19 mouse cellular contexts compared by ENCODE assay signal in genomic region chr5:136563104-136563503, GRCm38 (mm10). TPM values are rescaled to one million over a fixed set of nuclear protein-coding genes. Genes with fewer than 3 reads are reported as not detected.
DNase-seq lines count a peak whose midpoint lies in the region; ATAC-seq lines count a peak whose summit lies in the region.
"Had no signal": no experiment of that assay in that cellular context is flagged by ENCODE, and none has a peak within 500 bp of the region (broad histone marks: within the 10 kb centered on the region; RNA-seq: fewer than 3 reads in every experiment).

No protein-coding gene starts in this region.

- H3K27ac ChIP-seq in forebrain, embryonic 13.5 days: no peak overlapping the region
- no peak overlapping the region for H3K27ac ChIP-seq in forebrain, embryonic 10.5 days
- no peak overlapping the region for H3K27ac ChIP-seq in hindbrain, embryonic 14.5 days
- H3K27ac ChIP-seq in hindbrain, embryonic 12.5 days: no peak overlapping the region
- no peak overlapping the region for H3K27ac ChIP-seq in neural tube, embryonic 13.5 days (replicated peaks)
- H3K27ac ChIP-seq: embryonic facial prominence, embryonic 12.5 days; hindbrain, embryonic 10.5 days had no signal

- H3K9me3 ChIP-seq in forebrain, embryonic 13.5 days (replicated peaks): no peaks in the 10 kb centered on the region
- H3K9me3 ChIP-seq in forebrain, embryonic 10.5 days: no peaks in the 10 kb centered on the region
- no peaks in the 10 kb centered on the region for H3K9me3 ChIP-seq in hindbrain, embryonic 14.5 days (ENCODE audit: control insufficient read depth, low read length)
- H3K9me3 ChIP-seq in hindbrain, embryonic 12.5 days (replicated peaks): no peaks in the 10 kb centered on the region
- no peaks in the 10 kb centered on the region for H3K9me3 ChIP-seq in neural tube, embryonic 13.5 days
- H3K9me3 ChIP-seq: embryonic facial prominence, embryonic 12.5 days; heart, embryonic 12.5 days; hindbrain, embryonic 10.5 days had no signal

- H3K4me2 ChIP-seq in forebrain, embryonic 13.5 days: peak overlapping the region; percentile 96; the same call in 1 of the 2 replicates
- H3K4me2 ChIP-seq in hindbrain, embryonic 14.5 days (replicated peaks): 0 out of 2 replicates have a peak overlapping the region, but pooled peaks have one; percentile 98
- no peak overlapping the region for H3K4me2 ChIP-seq in hindbrain, embryonic 12.5 days (replicated peaks)
- 0 out of 2 replicates have a peak overlapping the region, but pooled peaks have one; percentile 1 for H3K4me2 ChIP-seq in neural tube, embryonic 13.5 days
- H3K4me2 ChIP-seq: embryonic facial prominence, embryonic 12.5 days had no signal

- H3K4me1 ChIP-seq in forebrain, embryonic 13.5 days: peaks cover 45% of the 10 kb centered on the region
- peaks cover 50% of the 10 kb centered on the region for H3K4me1 ChIP-seq in forebrain, embryonic 10.5 days
- H3K4me1 ChIP-seq in hindbrain, embryonic 14.5 days (replicated peaks; ENCODE audit: control insufficient read depth, insufficient read depth, low read length): peaks cover 29% of the 10 kb centered on the region
- peaks cover 28% of the 10 kb centered on the region for H3K4me1 ChIP-seq in hindbrain, embryonic 12.5 days
- peaks cover 60% of the 10 kb centered on the region for H3K4me1 ChIP-seq in neural tube, embryonic 13.5 days (replicated peaks)

- WGBS in forebrain, embryonic 13.5 days: 59% methylated on average over 4 of the region's 4 CpGs
- WGBS in forebrain, embryonic 10.5 days: 70% methylated on average over 4 of the region's 4 CpGs
- WGBS in hindbrain, embryonic 14.5 days: 58% methylated on average over 4 of the region's 4 CpGs
- 61% methylated on average over 4 of the region's 4 CpGs for whole genome bisulfite sequencing in hindbrain, embryonic 12.5 days
- WGBS in neural tube, embryonic 13.5 days: 65% methylated on average over 4 of the region's 4 CpGs

- no peak for ATAC-seq in forebrain, embryonic 13.5 days
- ATAC-seq in hindbrain, embryonic 14.5 days (ENCODE audit: low FRiP score): no peak
- no peak for ATAC-seq in hindbrain, embryonic 12.5 days (ENCODE audit: low FRiP score)
- no peak for ATAC-seq in neural tube, embryonic 13.5 days (ENCODE audit: low read depth)
- ATAC-seq: hindbrain, embryonic 16.5 days; inflammation-experienced regulatory T-cells, adult 6 months; intestine, postnatal 0 days had no signal

- peaks cover 5% of the 10 kb centered on the region for H3K27me3 ChIP-seq in forebrain, embryonic 13.5 days
- no peaks in the 10 kb centered on the region for H3K27me3 ChIP-seq in forebrain, embryonic 10.5 days (ENCODE audit: poor library complexity, severe bottlenecking)
- peaks cover 4% of the 10 kb centered on the region; the same call in 1 of the 2 replicates for H3K27me3 ChIP-seq in hindbrain, embryonic 14.5 days (ENCODE audit: control insufficient read depth, insufficient read depth, low read length)
- peaks cover 6% of the 10 kb centered on the region; the same call in 1 of the 2 replicates for H3K27me3 ChIP-seq in hindbrain, embryonic 12.5 days
- H3K27me3 ChIP-seq in neural tube, embryonic 13.5 days: peaks cover 2% of the 10 kb centered on the region; the same call in 1 of the 2 replicates
- H3K27me3 ChIP-seq: heart, embryonic 12.5 days had no signal

- no peak overlapping the region for H3K4me3 ChIP-seq in forebrain, embryonic 13.5 days
- H3K4me3 ChIP-seq in forebrain, embryonic 10.5 days: no peak overlapping the region
- no peak overlapping the region for H3K4me3 ChIP-seq in hindbrain, embryonic 14.5 days (replicated peaks; ENCODE audit: low read length)
- H3K4me3 ChIP-seq in hindbrain, embryonic 12.5 days: no peak overlapping the region
- no peak overlapping the region for H3K4me3 ChIP-seq in neural tube, embryonic 13.5 days
- H3K4me3 ChIP-seq: embryonic facial prominence, embryonic 12.5 days; heart, embryonic 12.5 days; hindbrain, embryonic 10.5 days had no signal

- no peaks in the 10 kb centered on the region for H3K36me3 ChIP-seq in forebrain, embryonic 13.5 days (ENCODE audit: poor library complexity, severe bottlenecking)
- peaks cover 7% of the 10 kb centered on the region; the same call in 1 of the 2 replicates for H3K36me3 ChIP-seq in forebrain, embryonic 10.5 days (replicated peaks)
- no peaks in the 10 kb centered on the region for H3K36me3 ChIP-seq in hindbrain, embryonic 14.5 days (replicated peaks; ENCODE audit: control insufficient read depth, insufficient read depth)
- no peaks in the 10 kb centered on the region for H3K36me3 ChIP-seq in hindbrain, embryonic 12.5 days
- no peaks in the 10 kb centered on the region for H3K36me3 ChIP-seq in neural tube, embryonic 13.5 days
- H3K36me3 ChIP-seq: embryonic facial prominence, embryonic 12.5 days; heart, embryonic 12.5 days; hindbrain, embryonic 10.5 days had no signal

- no peak overlapping the region for H3K9ac ChIP-seq in forebrain, embryonic 13.5 days
- no peak overlapping the region for H3K9ac ChIP-seq in hindbrain, embryonic 14.5 days
- no peak overlapping the region for H3K9ac ChIP-seq in hindbrain, embryonic 12.5 days
- no peak overlapping the region for H3K9ac ChIP-seq in neural tube, embryonic 13.5 days
- H3K9ac ChIP-seq: embryonic facial prominence, embryonic 12.5 days; heart, embryonic 12.5 days had no signal

- no peak for DNase-seq in forebrain, embryonic 10.5 days (ENCODE audit: extremely low spot score, low spot score)
- DNase-seq in hindbrain, embryonic 14.5 days (ENCODE audit: low spot score): no peak
- DNase-seq in neural tube, embryonic 10.5 days (ENCODE audit: extremely low spot score, low spot score): no peak
- no peak for DNase-seq in kidney, postnatal 10 days
- DNase-seq: adrenal gland, adult 2 months; adrenal gland, postnatal 25 days; cerebellum, adult 18-20 months; cerebellum, postnatal 14 days; embryo, embryonic 11 days; gastrocnemius, postnatal 25 days had no signal

RNA-seq across cellular contexts. Expression of gene Cux1, which starts 4.2 kb away (rescaled TPM):
- 139 and 143 TPM in 2 replicates for polyA plus RNA-seq in forebrain, embryonic 13.5 days (2015; fragmentation: Nextera tagmentation; extraction: Ambion mirVana)
- 106 and 107 TPM in 2 replicates for polyA plus RNA-seq in forebrain, embryonic 10.5 days (2016; fragmentation: Nextera tagmentation; extraction: Ambion mirVana)
- polyA plus RNA-seq in hindbrain, embryonic 14.5 days (2014; fragmentation: Nextera tagmentation; extraction: Ambion mirVana): 89.1 and 99.0 TPM in 2 replicates
- polyA plus RNA-seq in hindbrain, embryonic 12.5 days (2016; fragmentation: Nextera tagmentation; extraction: Ambion mirVana): 114 and 117 TPM in 2 replicates
- 93.9 and 102 TPM in 2 replicates for polyA plus RNA-seq in neural tube, embryonic 13.5 days (2015; fragmentation: Nextera tagmentation; extraction: Ambion mirVana)
